Mouse (Mus musculus): ENCODE measurements around the gene Syt12. TPM values are rescaled to one million over a fixed set of nuclear protein-coding genes. Genes with fewer than 3 reads are reported as not detected.

The Syt12 gene
- polyA plus RNA-seq, 1 experiment from 2014 or later, result not detected

GRCm38 (mm10) chr19:4446661-4447420 is 30.4 kb downstream of the Syt12 start:
- no peaks in the 10 kb centered on the region for H3K79me2 ChIP-seq (ENCODE audit: inconsistent target)
- no peak overlapping the region for H3K4me3 ChIP-seq (ENCODE audit: inconsistent target)
- 82% methylated on average over 8 of the region's 8 CpGs for WGBS (ENCODE audit: missing documents)
- no peak overlapping the region for H3K27ac ChIP-seq
- H3K36me3 ChIP-seq (ENCODE audit: inconsistent target), result no peaks in the 10 kb centered on the region

- no peak overlapping the region for H3K4me3 ChIP-seq (ENCODE audit: inconsistent target)
- no peaks in the 10 kb centered on the region for H3K79me2 ChIP-seq (ENCODE audit: inconsistent target)
- H3K36me3 ChIP-seq (ENCODE audit: inconsistent target), result no peaks in the 10 kb centered on the region
- H3K27ac ChIP-seq, result no peak overlapping the region
- WGBS (ENCODE audit: missing documents), result 23% methylated on average over 3 of the region's 3 CpGs
Observed at GRCm38 (mm10) chr19:4442408-4442807, 34.8 kb downstream of the Syt12 start.

GRCm38 (mm10) chr19:4441621-4442161 is 35.6 kb downstream of the Syt12 start:
- WGBS (ENCODE audit: missing documents), result 51% methylated on average over 10 of the region's 10 CpGs
- no peak overlapping the region for H3K4me3 ChIP-seq (ENCODE audit: inconsistent target)
- no peak overlapping the region for H3K27ac ChIP-seq
- no peaks in the 10 kb centered on the region for H3K36me3 ChIP-seq (ENCODE audit: inconsistent target)
- no peaks in the 10 kb centered on the region for H3K79me2 ChIP-seq (ENCODE audit: inconsistent target)

GRCm38 (mm10) chr19:4441090-4441591 is 36.1 kb downstream of the Syt12 start:
- H3K27ac ChIP-seq, result no peak overlapping the region
- 29% methylated on average over 6 of the region's 6 CpGs for WGBS (ENCODE audit: missing documents)

GRCm38 (mm10) chr19:4440222-4440621 is 37.0 kb downstream of the Syt12 start:
- Histone ChIP-seq H3K79me2 (ENCODE audit: inconsistent target) (no peaks in the 10 kb centered on the region), H3K36me3 (ENCODE audit: inconsistent target) (no peaks in the 10 kb centered on the region), H3K27ac (no peak overlapping the region), H3K4me3 (ENCODE audit: inconsistent target) (peak overlapping the region; percentile 44; the same call in 1 of the 2 replicates)
- 43% methylated on average over 8 of the region's 8 CpGs for WGBS (ENCODE audit: missing documents)

More at GRCm38 (mm10) chr19:4441090-4441591, 36.1 kb downstream of the Syt12 start:
- Histone ChIP-seq H3K36me3 (ENCODE audit: inconsistent target) (no peaks in the 10 kb centered on the region), H3K79me2 (ENCODE audit: inconsistent target) (no peaks in the 10 kb centered on the region), H3K4me3 (ENCODE audit: inconsistent target) (no peak overlapping the region)

GRCm38 (mm10) chr19:4439161-4439801 is 38.0 kb downstream of the Syt12 start, which contains the start of gene Rhod:
Gene Rhod (minus strand): TSS chr19:4439432.
- H3K4me3 ChIP-seq (ENCODE audit: inconsistent target), result peak within 1 kb of the TSS; percentile 44
- H3K79me2 ChIP-seq (ENCODE audit: inconsistent target), result no peaks in the 10 kb centered on the region
- H3K36me3 ChIP-seq (ENCODE audit: inconsistent target), result no peaks in the 10 kb centered on the region
- 2% methylated on average over 48 of the region's 51 CpGs for WGBS (ENCODE audit: missing documents)
- peak within 1 kb of the TSS; percentile 58 for H3K27ac ChIP-seq

GRCm38 (mm10) chr19:4438791-4439160 is 38.5 kb downstream of the Syt12 start:
- 36% methylated on average over 6 of the region's 8 CpGs for WGBS (ENCODE audit: missing documents)
- peak overlapping the region; percentile 58; the same call in 1 of the 2 replicates for H3K27ac ChIP-seq

GRCm38 (mm10) chr19:4437886-4438285 is 39.4 kb downstream of the Syt12 start:
- WGBS (ENCODE audit: missing documents), result 8% methylated on average over 6 of the region's 6 CpGs
- Histone ChIP-seq H3K36me3 (ENCODE audit: inconsistent target) (no peaks in the 10 kb centered on the region), H3K27ac (peak overlapping the region; percentile 58; the same call in 1 of the 2 replicates), H3K79me2 (ENCODE audit: inconsistent target) (no peaks in the 10 kb centered on the region), H3K4me3 (ENCODE audit: inconsistent target) (no peak overlapping the region)

More at GRCm38 (mm10) chr19:4438791-4439160, 38.5 kb downstream of the Syt12 start:
- Histone ChIP-seq H3K36me3 (ENCODE audit: inconsistent target) (no peaks in the 10 kb centered on the region), H3K4me3 (ENCODE audit: inconsistent target) (peak overlapping the region; percentile 28), H3K79me2 (ENCODE audit: inconsistent target) (no peaks in the 10 kb centered on the region)

GRCm38 (mm10) chr19:4436254-4436653 is 41.0 kb downstream of the Syt12 start:
- 98% methylated on average over 3 of the region's 3 CpGs for WGBS (ENCODE audit: missing documents)
- no peaks in the 10 kb centered on the region for H3K36me3 ChIP-seq (ENCODE audit: inconsistent target)
- H3K79me2 ChIP-seq (ENCODE audit: inconsistent target), result no peaks in the 10 kb centered on the region
- no peak overlapping the region for H3K27ac ChIP-seq
- H3K4me3 ChIP-seq (ENCODE audit: inconsistent target), result no peak overlapping the region

GRCm38 (mm10) chr19:4434999-4435398 is 42.2 kb downstream of the Syt12 start:
- no peaks in the 10 kb centered on the region for H3K79me2 ChIP-seq (ENCODE audit: inconsistent target)
- H3K4me3 ChIP-seq (ENCODE audit: inconsistent target), result no peak overlapping the region
- no peak overlapping the region for H3K27ac ChIP-seq
- no peaks in the 10 kb centered on the region for H3K36me3 ChIP-seq (ENCODE audit: inconsistent target)
- 100% methylated on average over 1 of the region's 1 CpGs for WGBS (ENCODE audit: missing documents)

GRCm38 (mm10) chr19:4433756-4434155 is 43.5 kb downstream of the Syt12 start:
- 92% methylated on average over 1 of the region's 1 CpGs for WGBS (ENCODE audit: missing documents)
- Histone ChIP-seq H3K36me3 (ENCODE audit: inconsistent target) (no peaks in the 10 kb centered on the region), H3K27ac (no peak overlapping the region), H3K4me3 (ENCODE audit: inconsistent target) (no peak overlapping the region), H3K79me2 (ENCODE audit: inconsistent target) (no peaks in the 10 kb centered on the region)

- no peak overlapping the region for H3K4me3 ChIP-seq (ENCODE audit: inconsistent target)
- H3K27ac ChIP-seq, result peak overlapping the region; percentile 38
- no peaks in the 10 kb centered on the region for H3K79me2 ChIP-seq (ENCODE audit: inconsistent target)
- H3K36me3 ChIP-seq (ENCODE audit: inconsistent target), result no peaks in the 10 kb centered on the region; the same call in 1 of the 2 replicates
- 92% methylated on average over 4 of the region's 4 CpGs for WGBS (ENCODE audit: missing documents)
Observed at GRCm38 (mm10) chr19:4430091-4430620, 47.1 kb downstream of the Syt12 start.

GRCm38 (mm10) chr19:4425610-4426366 is 51.5 kb downstream of the Syt12 start:
- Histone ChIP-seq H3K27ac (no peak overlapping the region), H3K4me3 (ENCODE audit: inconsistent target) (no peak overlapping the region), H3K79me2 (ENCODE audit: inconsistent target) (no peaks in the 10 kb centered on the region), H3K36me3 (ENCODE audit: inconsistent target) (no peaks in the 10 kb centered on the region; the same call in 1 of the 2 replicates)
- WGBS (ENCODE audit: missing documents), result 66% methylated on average over 19 of the region's 19 CpGs

- Histone ChIP-seq H3K27ac (no peak overlapping the region), H3K79me2 (ENCODE audit: inconsistent target) (no peaks in the 10 kb centered on the region), H3K4me3 (ENCODE audit: inconsistent target) (no peak overlapping the region), H3K36me3 (ENCODE audit: inconsistent target) (no peaks in the 10 kb centered on the region; the same call in 1 of the 2 replicates)
- WGBS (ENCODE audit: missing documents), result 79% methylated on average over 3 of the region's 3 CpGs
Observed at GRCm38 (mm10) chr19:4423021-4423420, 54.2 kb downstream of the Syt12 start.

All from macrophage (primary cell).